Mouse (Mus musculus) forebrain, embryonic 16.5 days (tissue): ENCODE results near the gene Syt15. TPM values are rescaled to one million over a fixed set of nuclear protein-coding genes. Genes with fewer than 3 reads are reported as not detected.

ENCODE experiments used
- ATAC-seq: fragments of 200-750 bp; cut with Nextera tagmentation; 2 replicates; pipeline ENCODE4 v1.8.0; 2017; ENCODE audit warnings: mild to moderate bottlenecking, moderate library complexity
- H3K27ac ChIP-seq: fragments of 300-500 bp; sonication (generic); 2 replicates; pipeline ENCODE4 v1.5.1; 2014; ENCODE audit warnings: low read length, control low read depth
- H3K27me3 ChIP-seq: fragments of 300-500 bp; sonication (generic); replicated peaks from 2 replicates; pipeline ENCODE4 v1.6.1; 2014; ENCODE audit warnings: low read length; ENCODE audit not compliant: control insufficient read depth, insufficient read depth
- H3K36me3 ChIP-seq: fragments of 300-500 bp; sonication (generic); 2 replicates; pipeline ENCODE4 v1.6.1; 2014; ENCODE audit not compliant: control insufficient read depth, insufficient read depth
- H3K4me1 ChIP-seq: fragments of 300-500 bp; sonication (generic); replicated peaks from 2 replicates; pipeline ENCODE4 v1.6.1; 2014; ENCODE audit warnings: low read length; ENCODE audit not compliant: control insufficient read depth, insufficient read depth
- H3K4me2 ChIP-seq: fragments of 300-500 bp; sonication (generic); 2 replicates; pipeline ENCODE4 v1.6.1; 2014; ENCODE audit warnings: mild to moderate bottlenecking, low read length, control low read depth
- H3K4me3 ChIP-seq: fragments of 300-500 bp; sonication (generic); replicated peaks from 2 replicates; pipeline ENCODE4 v1.5.1; 2014; ENCODE audit warnings: mild to moderate bottlenecking, low read length, control low read depth
- H3K9ac ChIP-seq: fragments of 300-500 bp; sonication (generic); replicated peaks from 2 replicates; pipeline ENCODE4 v1.6.1; 2014; ENCODE audit warnings: low read depth, low read length, control low read depth
- H3K9me3 ChIP-seq: fragments of 300-500 bp; sonication (generic); 2 replicates; pipeline ENCODE4 v1.6.1; 2016; ENCODE audit warnings: low read length; ENCODE audit not compliant: control insufficient read depth
- WGBS: fragments of 180-500 bp; shearing (Covaris S2); extraction: QIAGEN DNeasy Blood & Tissue Kit; methylation state at CpG from one replicate; pipeline ENCODE4 v1.1.7; 2014; 5-methylcytosine and 5-hydroxymethylcytosine counted together
- polyA plus RNA-seq: library from polyadenylated mRNA; unstranded; fragments of >200 nt; fragmentation: Nextera tagmentation; extraction: Ambion mirVana; gene quantifications from 2 replicates; pipeline ENCODE4 v1.2.1, GENCODE M21; 2015

Syt15 gene
- polyA plus RNA-seq, 1 experiment from 2014 or later = 0.61 TPM

GRCm38 (mm10) chr14:34223362-34223898 is 4.0 kb downstream of the Syt15 start:
- no peak for ATAC-seq
- no peak overlapping the region for H3K9ac ChIP-seq
- peaks cover 13% of the 10 kb centered on the region for H3K27me3 ChIP-seq
- 61% methylated on average over 5 of the region's 5 CpGs for WGBS
- no peaks in the 10 kb centered on the region for H3K36me3 ChIP-seq
- no peak overlapping the region for H3K4me3 ChIP-seq
- peaks cover 3% of the 10 kb centered on the region for H3K4me1 ChIP-seq
- H3K4me2 ChIP-seq = no peak overlapping the region
- H3K27ac ChIP-seq = no peak overlapping the region
- H3K9me3 ChIP-seq = no peaks in the 10 kb centered on the region

- WGBS = 85% methylated on average over 9 of the region's 9 CpGs
- Histone ChIP-seq H3K4me1 (no peaks in the 10 kb centered on the region), H3K27ac (no peak overlapping the region), H3K4me3 (no peak overlapping the region), H3K9ac (no peak overlapping the region), H3K27me3 (peaks cover under 1% of the 10 kb centered on the region; the same call in 1 of the 2 replicates), H3K36me3 (no peaks in the 10 kb centered on the region), H3K9me3 (no peaks in the 10 kb centered on the region), H3K4me2 (no peak overlapping the region)
- no peak for ATAC-seq
Observed at GRCm38 (mm10) chr14:34225986-34226385, 6.6 kb downstream of the Syt15 start.

- H3K9ac ChIP-seq = no peak overlapping the region
- H3K9me3 ChIP-seq = no peaks in the 10 kb centered on the region
- H3K4me2 ChIP-seq = no peak overlapping the region
- H3K4me1 ChIP-seq = no peaks in the 10 kb centered on the region
- H3K36me3 ChIP-seq = no peaks in the 10 kb centered on the region
- 80% methylated on average over 4 of the region's 4 CpGs for WGBS
- H3K27ac ChIP-seq = no peak overlapping the region
- no peak overlapping the region for H3K4me3 ChIP-seq
- no peaks in the 10 kb centered on the region for H3K27me3 ChIP-seq
- no peak for ATAC-seq
Observed at GRCm38 (mm10) chr14:34226566-34226965, 7.2 kb downstream of the Syt15 start.

GRCm38 (mm10) chr14:34227981-34228380 is 8.6 kb downstream of the Syt15 start:
- no peaks in the 10 kb centered on the region for H3K9me3 ChIP-seq
- no peak overlapping the region for H3K4me2 ChIP-seq
- no peaks in the 10 kb centered on the region for H3K36me3 ChIP-seq
- no peak for ATAC-seq
- H3K9ac ChIP-seq = no peak overlapping the region
- 81% methylated on average over 12 of the region's 12 CpGs for WGBS
- H3K4me1 ChIP-seq = no peaks in the 10 kb centered on the region; the same call in 1 of the 2 replicates
- H3K27me3 ChIP-seq = no peaks in the 10 kb centered on the region
- H3K4me3 ChIP-seq = no peak overlapping the region
- H3K27ac ChIP-seq = no peak overlapping the region

- Histone ChIP-seq H3K4me1 (no peaks in the 10 kb centered on the region; the same call in 1 of the 2 replicates), H3K4me3 (no peak overlapping the region), H3K27me3 (no peaks in the 10 kb centered on the region), H3K36me3 (no peaks in the 10 kb centered on the region), H3K27ac (no peak overlapping the region), H3K4me2 (no peak overlapping the region), H3K9me3 (no peaks in the 10 kb centered on the region), H3K9ac (no peak overlapping the region)
- 81% methylated on average over 10 of the region's 10 CpGs for WGBS
- no peak for ATAC-seq
Observed at GRCm38 (mm10) chr14:34228830-34229506, 9.6 kb downstream of the Syt15 start.

- no peaks in the 10 kb centered on the region for H3K27me3 ChIP-seq
- ATAC-seq = no peak
- H3K4me2 ChIP-seq = no peak overlapping the region
- no peaks in the 10 kb centered on the region for H3K36me3 ChIP-seq
- WGBS = 54% methylated on average over 7 of the region's 7 CpGs
- H3K27ac ChIP-seq = no peak overlapping the region
- H3K9me3 ChIP-seq = no peaks in the 10 kb centered on the region
- no peak overlapping the region for H3K4me3 ChIP-seq
- no peak overlapping the region for H3K9ac ChIP-seq
- H3K4me1 ChIP-seq = peaks cover 3% of the 10 kb centered on the region
Observed at GRCm38 (mm10) chr14:34232340-34232739, 12.9 kb downstream of the Syt15 start.

GRCm38 (mm10) chr14:34232866-34233680 is 13.7 kb downstream of the Syt15 start:
- Histone ChIP-seq H3K27ac (no peak overlapping the region), H3K9me3 (no peaks in the 10 kb centered on the region), H3K9ac (no peak overlapping the region), H3K4me1 (peaks cover 3% of the 10 kb centered on the region), H3K4me2 (no peak overlapping the region), H3K4me3 (no peak overlapping the region), H3K27me3 (no peaks in the 10 kb centered on the region), H3K36me3 (no peaks in the 10 kb centered on the region)
- no peak; the same call in 1 of the 2 replicates for ATAC-seq
- WGBS = 73% methylated on average over 9 of the region's 9 CpGs

GRCm38 (mm10) chr14:34233846-34234245 is 14.5 kb downstream of the Syt15 start:
- Histone ChIP-seq H3K27me3 (no peaks in the 10 kb centered on the region), H3K36me3 (no peaks in the 10 kb centered on the region), H3K4me1 (peaks cover 3% of the 10 kb centered on the region), H3K9me3 (no peaks in the 10 kb centered on the region), H3K27ac (no peak overlapping the region), H3K9ac (no peak overlapping the region), H3K4me2 (no peak overlapping the region), H3K4me3 (no peak overlapping the region)
- WGBS = 71% methylated on average over 4 of the region's 4 CpGs
- no peak for ATAC-seq

GRCm38 (mm10) chr14:34234630-34235380 is 15.4 kb downstream of the Syt15 start:
- no peak overlapping the region for H3K27ac ChIP-seq

More at GRCm38 (mm10) chr14:34234630-34235380, 15.4 kb downstream of the Syt15 start:
- peak; percentile 96 for ATAC-seq
- Histone ChIP-seq H3K4me2 (peak overlapping the region; percentile 56), H3K36me3 (no peaks in the 10 kb centered on the region), H3K4me1 (peaks cover 3% of the 10 kb centered on the region), H3K9me3 (no peaks in the 10 kb centered on the region), H3K4me3 (peak overlapping the region; percentile 28), H3K9ac (no peak overlapping the region; the same call in 1 of the 2 replicates), H3K27me3 (no peaks in the 10 kb centered on the region)
- 4% methylated on average over 16 of the region's 16 CpGs for WGBS
